Mouse (Mus musculus) CH12.LX (cell line): Measurements from ENCODE around the gene Ccm2l. TPM values are rescaled to one million over a fixed set of nuclear protein-coding genes. Genes with fewer than 3 reads are reported as not detected.

Experiments
- DNase-seq: peaks from one replicate; pipeline ENCODE4 v3.0.0-alpha.2; 2013; ENCODE audit errors: extremely low read depth
- H3K27ac ChIP-seq: 2 replicates; pipeline ENCODE4 v1.5.1; 2012; ENCODE audit warnings: low read depth, mild to moderate bottlenecking, control low read depth, moderate library complexity; ENCODE audit not compliant: insufficient read depth
- H3K27me3 ChIP-seq: replicated peaks from 2 replicates; pipeline ENCODE3; 2012; ENCODE audit warnings: inconsistent platforms
- H3K36me3 ChIP-seq, 2 experiments: replicated peaks in 1 of 2; 2 replicates each; pipeline versions ENCODE3 to v1.6.1; 2012; ENCODE audit warnings: inconsistent platforms in 1 of 2, low read length in 1 of 2, mild to moderate bottlenecking in 1 of 2, mixed read lengths in 1 of 2, moderate library complexity in 1 of 2; ENCODE audit not compliant: control insufficient read depth in 1 of 2, insufficient read depth in 1 of 2
- H3K4me1 ChIP-seq, 2 experiments: 2 replicates each; pipeline ENCODE4 v1.6.1; 2012; ENCODE audit warnings: inconsistent platforms in 1 of 2, moderate library complexity in 1 of 2; ENCODE audit not compliant: insufficient read depth in 2 of 2, control insufficient read depth in 1 of 2
- H3K4me2 ChIP-seq: 2 replicates; pipeline ENCODE4 v1.6.1; 2012; ENCODE audit warnings: low read depth, mild to moderate bottlenecking, control low read depth; ENCODE audit not compliant: poor library complexity, insufficient read depth, severe bottlenecking
- H3K4me3 ChIP-seq, 3 experiments: fragments of 150-350 bp in 1 of 3; sonication (generic) in 1 of 3; replicated peaks in 1 of 3; 2 replicates each; pipeline versions ENCODE3 to v1.5.1; 2011 to 2012; ENCODE audit warnings: low read depth in 2 of 3, low read length in 2 of 3, mild to moderate bottlenecking in 2 of 3, moderate library complexity in 2 of 3, control low read depth in 1 of 3, improper control_type of control experiment in 1 of 3, inconsistent platforms in 1 of 3, mixed read lengths in 1 of 3; ENCODE audit not compliant: poor library complexity in 1 of 3
- H3K79me2 ChIP-seq: replicated peaks from 2 replicates; pipeline ENCODE4 v1.6.1; 2012; ENCODE audit warnings: mild to moderate bottlenecking, moderate library complexity; ENCODE audit not compliant: control insufficient read depth, poor library complexity, insufficient read depth, severe bottlenecking; ENCODE audit errors: extremely low read depth
- H3K9ac ChIP-seq: 2 replicates; pipeline ENCODE4 v1.6.1; 2012; ENCODE audit warnings: low read depth, mild to moderate bottlenecking, control low read depth, moderate library complexity; ENCODE audit not compliant: insufficient read depth
- H3K9me3 ChIP-seq: replicated peaks from 2 replicates; pipeline ENCODE3; 2012; ENCODE audit warnings: low read length, inconsistent platforms, mixed read lengths
- EP300 ChIP-seq: IDR thresholded peaks from 2 replicates; pipeline ENCODE4 v1.6.1; 2011; ENCODE audit warnings: low read length, improper control_type of control experiment
- GABPA ChIP-seq: IDR thresholded peaks from 2 replicates; pipeline ENCODE4 v1.6.1; 2012; ENCODE audit warnings: low read depth, low read length, improper control_type of control experiment, inconsistent platforms; ENCODE audit not compliant: insufficient replicate concordance
- MXI1 ChIP-seq: IDR thresholded peaks from 2 replicates; pipeline ENCODE4 v1.6.1; 2011; ENCODE audit warnings: mild to moderate bottlenecking, low read depth, low read length, improper control_type of control experiment
- NELFE ChIP-seq: IDR thresholded peaks from 2 replicates; pipeline ENCODE4 v1.6.1; 2011; ENCODE audit warnings: low read depth, low read length, improper control_type of control experiment
- POLR2A ChIP-seq: IDR thresholded peaks from 2 replicates; pipeline ENCODE4 v1.6.1; 2011; ENCODE audit warnings: low read depth, mild to moderate bottlenecking, improper control_type of control experiment, low read length
- SIN3A ChIP-seq: IDR thresholded peaks from 2 replicates; pipeline ENCODE4 v1.6.1; 2012; ENCODE audit warnings: low read length, improper control_type of control experiment, inconsistent platforms
- SMC3 ChIP-seq: IDR thresholded peaks from 2 replicates; pipeline ENCODE4 v1.6.1; 2011; ENCODE audit warnings: low read depth, low read length, improper control_type of control experiment
- TBP ChIP-seq: conservative IDR thresholded peaks from 2 replicates; pipeline ENCODE4 v1.6.1; 2011; ENCODE audit warnings: low read depth, low read length, improper control_type of control experiment
- ZKSCAN1 ChIP-seq: IDR thresholded peaks from 2 replicates; pipeline ENCODE4 v1.6.1; 2012; ENCODE audit warnings: low read depth, inconsistent platforms, low read length, improper control_type of control experiment, borderline replicate concordance
- ZMIZ1 ChIP-seq: IDR thresholded peaks from 2 replicates; pipeline ENCODE4 v1.6.1; 2012; ENCODE audit warnings: low read depth, mild to moderate bottlenecking, inconsistent platforms, low read length, improper control_type of control experiment
- ZNF384 ChIP-seq: IDR thresholded peaks from 2 replicates; pipeline ENCODE4 v1.6.1; 2012; ENCODE audit warnings: low read depth, low read length, improper control_type of control experiment, inconsistent platforms
- dilution Hi-C: fragments of 300-500 bp; cut with MboI; formaldehyde crosslinking; loops from 2 replicates; pipeline ENCODE4 v1.14.3; 2020; ENCODE audit warnings: low sequenced_read_pairs; ENCODE audit not compliant: extremely low pct_unique_long_range_greater_than_20kb, extremely low pct_ligation_motif_present
- in situ Hi-C: fragments of 300-500 bp; cut with MboI; formaldehyde crosslinking; loops from 3 replicates; pipeline ENCODE4 v1.14.3; 2019; ENCODE audit warnings: low sequenced_read_pairs, low pct_ligation_motif_present, low pct_unique_long_range_greater_than_20kb, mixed read lengths
- polyA plus RNA-seq: library from polyadenylated mRNA; unstranded; fragments of >175 nt; gene quantifications from 2 replicates; pipeline ENCODE4 v1.2.1, GENCODE M21; 2012; ENCODE audit warnings: low read depth; ENCODE audit not compliant: insufficient read length
- total RNA-seq, 2 experiments: library from RNA; depleted of rRNA; stranded (reverse); fragments of 300-350 nt in 1 of 2; fragments of >200 nt in 1 of 2; gene quantifications; 2 replicates each; pipeline ENCODE4 v1.2.3; 2012 to 2014

Ccm2l gene
- total RNA-seq (2012; rRNA removed) (not detected in 2 replicates), total RNA-seq (2014; rRNA removed) (not detected in 2 replicates), polyA plus RNA-seq (not detected in 2 replicates)

DNA sequence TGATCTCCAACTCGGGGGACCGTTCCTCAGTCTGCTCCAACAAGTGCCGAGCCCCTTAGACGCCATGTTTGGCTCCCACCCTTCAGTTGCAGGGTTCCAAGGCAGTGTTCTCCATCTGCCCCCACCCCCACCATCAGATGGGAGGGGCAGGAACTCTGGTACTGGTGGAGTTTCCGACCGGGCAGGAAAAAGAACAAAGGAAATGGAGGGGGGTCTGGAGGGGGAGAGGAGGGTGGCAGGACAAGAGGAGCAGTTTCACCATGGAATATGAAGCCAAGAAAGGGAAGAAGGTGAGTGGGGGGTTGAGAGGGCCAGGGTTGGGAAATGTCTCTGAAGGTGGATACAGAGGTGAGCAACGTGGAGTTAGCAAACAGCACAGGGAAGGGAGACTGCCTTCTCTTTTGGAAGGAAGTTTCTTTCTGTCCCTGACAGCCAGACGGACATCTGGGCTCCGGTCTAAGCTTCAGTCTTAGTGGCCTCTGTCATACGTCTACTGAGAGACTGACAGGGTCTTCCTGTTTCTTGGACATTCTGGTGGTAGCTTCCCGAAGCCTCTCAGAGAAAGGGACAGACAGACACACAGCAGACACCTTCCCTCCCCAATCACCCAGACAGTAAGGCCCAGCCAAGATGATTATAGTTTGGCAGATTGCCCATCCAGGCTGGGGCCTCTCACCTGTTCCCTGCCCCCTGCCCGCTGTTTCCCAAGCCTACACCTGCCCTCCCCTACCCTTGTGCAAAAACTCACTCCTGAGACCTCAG lies at the start of gene Ccm2l:
Gene Ccm2l, plus strand, starts transcription at position 209 of the 762 bp plus-strand sequence.
- Histone ChIP-seq H3K79me2 (no peaks in the 10 kb centered on the region), H3K27me3 (peaks cover 87% of the 10 kb centered on the region), H3K9ac (no peak within 1 kb of the TSS), H3K9me3 (no peaks in the 10 kb centered on the region), H3K4me1 (no peaks in the 10 kb centered on the region), H3K4me3 (no peak within 1 kb of the TSS), H3K36me3 (no peaks in the 10 kb centered on the region), H3K27ac (no peak within 1 kb of the TSS), H3K4me2 (no peak within 1 kb of the TSS)
- in situ Hi-C loops (no loop called here), dilution Hi-C loops (no loop called here)
- no peak for DNase-seq
- no peak for TF ChIP-seq ZMIZ1
- no peak for TF ChIP-seq ZKSCAN1
- TF ChIP-seq SMC3, result no peak
- no peak for TF ChIP-seq POLR2A
- TF ChIP-seq ZNF384, result no peak
- TF ChIP-seq TBP, result no peak
- no peak for TF ChIP-seq GABPA

DNA sequence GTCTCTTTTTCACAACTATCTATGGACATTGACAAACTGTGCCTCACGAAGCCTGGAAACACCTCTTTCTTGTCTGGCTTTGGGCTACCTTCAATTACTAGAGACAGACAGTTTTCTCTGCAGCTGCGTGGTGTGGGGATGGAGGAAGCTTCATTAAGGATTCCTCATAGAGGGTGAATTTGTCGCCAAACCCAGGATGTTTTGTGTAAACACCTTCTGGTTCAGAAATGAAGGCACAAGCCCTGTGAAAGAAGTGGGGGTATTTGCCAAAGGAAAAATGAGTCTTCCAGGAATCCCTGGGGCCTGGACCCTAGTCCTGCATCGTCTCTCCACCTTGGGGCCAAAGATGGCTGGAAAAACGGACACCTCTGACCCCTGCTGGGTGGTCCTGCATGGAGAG lies 49.0 kb upstream of the Ccm2l start:
- Histone ChIP-seq H3K9ac (no peak overlapping the region), H3K4me3 (no peak overlapping the region), H3K27ac (no peak overlapping the region), H3K9me3 (no peaks in the 10 kb centered on the region), H3K27me3 (peaks cover 58% of the 10 kb centered on the region), H3K4me2 (no peak overlapping the region), H3K4me1 (peaks cover 9 to 15% of the 10 kb centered on the region in 2 experiments), H3K79me2 (peaks cover 20% of the 10 kb centered on the region), H3K36me3 (peaks cover 14 to 23% of the 10 kb centered on the region in 2 experiments)
- no peak for DNase-seq
- in situ Hi-C loops (no loop called here), dilution Hi-C loops (no loop called here)
- TF ChIP-seq MXI1 (no peak), NELFE (no peak), ZNF384 (no peak), SIN3A (no peak), EP300 (no peak)

DNA sequence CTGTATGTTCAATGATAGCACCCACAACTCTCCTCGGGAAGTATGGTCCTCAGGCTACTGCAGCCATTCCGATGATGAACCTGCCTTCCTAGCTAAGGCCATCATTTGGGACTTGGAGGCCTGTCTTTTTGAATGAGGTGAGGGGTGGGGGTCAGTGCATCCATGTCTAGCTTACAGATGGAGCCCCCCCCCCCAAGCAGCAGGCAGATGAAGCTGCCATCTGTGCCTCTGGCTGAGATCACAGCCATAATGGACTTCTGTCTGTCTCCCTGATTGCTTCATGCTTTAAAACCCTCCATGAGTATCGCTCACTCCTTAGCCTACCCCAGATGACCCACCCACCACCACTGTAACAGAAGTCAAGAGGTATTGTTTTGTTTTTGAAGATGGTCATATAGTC lies 46.4 kb upstream of the Ccm2l start:
- H3K27me3 ChIP-seq, result peaks cover 82% of the 10 kb centered on the region
- dilution Hi-C loops, result no loop called here
- no peak for TF ChIP-seq NELFE
- H3K9ac ChIP-seq, result no peak overlapping the region
- no peaks in the 10 kb centered on the region for H3K36me3 ChIP-seq
- DNase-seq, result no peak
- H3K27ac ChIP-seq, result no peak overlapping the region
- in situ Hi-C loops, result no loop called here
- H3K4me2 ChIP-seq, result no peak overlapping the region
- H3K4me3 ChIP-seq, result no peak overlapping the region
- no peaks in the 10 kb centered on the region for H3K9me3 ChIP-seq
- H3K79me2 ChIP-seq, result peaks cover 7% of the 10 kb centered on the region
- peaks cover 0 to 1% of the 10 kb centered on the region in 2 experiments; a peak in 2 of 4 replicates for H3K4me1 ChIP-seq
